Mouse (Mus musculus) myocyte (in vitro differentiated cells): Measurements from ENCODE around the gene Usp36. TPM values are rescaled to one million over a fixed set of nuclear protein-coding genes. Genes with fewer than 3 reads are reported as not detected.

Experiments
- H3K27me3 ChIP-seq: one replicate; pipeline ENCODE4 v1.6.1; 2011; ENCODE audit not compliant: control insufficient read depth, insufficient read depth, insufficient read length
- H3K36me3 ChIP-seq: one replicate; pipeline ENCODE4 v1.6.1; 2011; ENCODE audit not compliant: control insufficient read depth, insufficient read depth
- H3K4me2 ChIP-seq: one replicate; pipeline ENCODE4 v1.6.1; 2011; ENCODE audit warnings: low read depth, control low read depth
- H3K4me3 ChIP-seq: one replicate; pipeline ENCODE4 v1.5.1; 2011; ENCODE audit warnings: mild to moderate bottlenecking, control low read depth, moderate library complexity
- H3K79me2 ChIP-seq: one replicate; pipeline ENCODE4 v1.6.1; 2011; ENCODE audit not compliant: control insufficient read depth, insufficient read depth
- H3ac ChIP-seq: one replicate; pipeline ENCODE4 v1.6.1; 2011; ENCODE audit not compliant: control insufficient read depth, insufficient read length
- CEBPB ChIP-seq: IDR thresholded peaks from 2 replicates; pipeline ENCODE4 v1.6.1; 2011; ENCODE audit warnings: mild to moderate bottlenecking, moderate library complexity; ENCODE audit not compliant: poor library complexity, insufficient read depth, severe bottlenecking
- E2F4 ChIP-seq: IDR thresholded peaks from one replicate; pipeline ENCODE4 v1.6.1; 2011; ENCODE audit warnings: mild to moderate bottlenecking, control low read depth, moderate library complexity; ENCODE audit not compliant: insufficient read depth
- MAX ChIP-seq: IDR thresholded peaks from one replicate; pipeline ENCODE4 v1.6.1; 2011; ENCODE audit warnings: low read depth, mild to moderate bottlenecking, control low read depth
- MYOD1 ChIP-seq, 3 experiments: IDR thresholded peaks; one replicate each; pipeline ENCODE4 v1.6.1; 2011; ENCODE audit warnings: control low read depth in 2 of 3, low read depth in 2 of 3, mild to moderate bottlenecking in 2 of 3, moderate library complexity in 1 of 3; ENCODE audit not compliant: insufficient read length in 2 of 3, control insufficient read depth in 1 of 3
- MYOG ChIP-seq, 3 experiments: IDR thresholded peaks; one replicate each; pipeline ENCODE4 v1.6.1; 2011; ENCODE audit warnings: control low read depth in 2 of 3, low read depth in 2 of 3, mild to moderate bottlenecking in 2 of 3; ENCODE audit not compliant: insufficient read length in 2 of 3, control insufficient read depth in 1 of 3, insufficient read depth in 1 of 3
- POLR2A ChIP-seq: IDR thresholded peaks from one replicate; pipeline ENCODE4 v1.6.1; 2011; ENCODE audit warnings: low read depth, mild to moderate bottlenecking, control low read depth, moderate library complexity; ENCODE audit not compliant: insufficient read length
- POLR2AphosphoS2 ChIP-seq: IDR thresholded peaks from one replicate; pipeline ENCODE4 v1.6.1; 2011; ENCODE audit warnings: low read depth, control low read depth; ENCODE audit not compliant: insufficient read length
- REST ChIP-seq: IDR thresholded peaks from one replicate; pipeline ENCODE4 v1.6.1; 2011; ENCODE audit warnings: mild to moderate bottlenecking, control low read depth, moderate library complexity; ENCODE audit not compliant: insufficient read depth, insufficient read length
- SRF ChIP-seq: IDR thresholded peaks from one replicate; pipeline ENCODE4 v1.6.1; 2011; ENCODE audit warnings: low read depth; ENCODE audit not compliant: control insufficient read depth, insufficient read length
- TCF12 ChIP-seq: IDR thresholded peaks from one replicate; pipeline ENCODE4 v1.6.1; 2011; ENCODE audit warnings: mild to moderate bottlenecking, control low read depth; ENCODE audit not compliant: poor library complexity, insufficient read depth, severe bottlenecking
- TCF3 ChIP-seq: IDR thresholded peaks from one replicate; pipeline ENCODE4 v1.6.1; 2011; ENCODE audit warnings: low read depth, control low read depth; ENCODE audit not compliant: insufficient read length
- USF1 ChIP-seq: IDR thresholded peaks from one replicate; pipeline ENCODE4 v1.6.1; 2011; ENCODE audit warnings: low read depth, mild to moderate bottlenecking, control low read depth, moderate library complexity
- polyA plus RNA-seq: library from polyadenylated mRNA; unstranded; fragments of >200 nt; fragmentation: generic; extraction: Trizol; gene quantifications from one replicate; pipeline ENCODE4 v1.2.1, GENCODE M21; 2012; ENCODE audit warnings: missing spikeins

The Usp36 gene
- polyA plus RNA-seq, 1 experiment: 19.5 TPM

DNA sequence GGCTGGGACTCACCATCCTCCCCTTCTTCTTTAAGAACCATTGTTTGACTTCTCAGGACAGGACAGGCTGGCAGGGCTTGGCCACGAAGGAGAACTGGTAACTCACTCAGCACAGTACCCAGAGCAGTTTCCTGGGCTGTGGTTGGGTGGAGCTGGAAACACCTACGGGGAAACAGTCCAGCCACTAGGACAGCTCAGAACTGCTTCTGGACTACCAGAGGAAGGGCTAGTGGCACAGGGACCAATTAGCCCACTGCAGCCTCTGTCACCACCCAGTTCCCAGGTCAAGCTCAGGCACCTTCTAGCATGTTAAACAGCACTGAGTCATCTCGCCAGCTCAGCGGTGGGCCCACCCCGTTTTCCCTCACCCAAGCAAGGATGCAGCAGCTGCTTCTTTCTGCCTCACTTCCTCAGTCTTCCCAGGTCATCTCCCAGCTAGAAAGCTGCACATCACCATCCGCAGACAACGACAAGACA lies 77.4 kb downstream of the Usp36 start:
- Histone ChIP-seq H3K79me2 (peaks cover 26% of the 10 kb centered on the region), H3K27me3 (no peaks in the 10 kb centered on the region), H3K36me3 (no peaks in the 10 kb centered on the region), H3ac (no peak overlapping the region), H3K4me3 (peak overlapping the region; percentile 5), H3K4me2 (peak overlapping the region; percentile 71)
- TF ChIP-seq REST (no peak), MAX (no peak), MYOD1 (IDR thresholded peaks at IDR 0.05; ENCODE audit: control insufficient read depth in 1 of 3, insufficient read length in 2 of 3, low read depth in 2 of 3) (peak in 2 of 3 experiments; percentile 47 to 79), POLR2A (peak; percentile 22), CEBPB (no peak), SRF (no peak), E2F4 (no peak), MYOG (IDR thresholded peaks at IDR 0.05; ENCODE audit: control insufficient read depth in 1 of 3, insufficient read depth in 1 of 3, insufficient read length in 2 of 3, low read depth in 2 of 3) (peak in 1 of 3 experiments; percentile 55)

DNA sequence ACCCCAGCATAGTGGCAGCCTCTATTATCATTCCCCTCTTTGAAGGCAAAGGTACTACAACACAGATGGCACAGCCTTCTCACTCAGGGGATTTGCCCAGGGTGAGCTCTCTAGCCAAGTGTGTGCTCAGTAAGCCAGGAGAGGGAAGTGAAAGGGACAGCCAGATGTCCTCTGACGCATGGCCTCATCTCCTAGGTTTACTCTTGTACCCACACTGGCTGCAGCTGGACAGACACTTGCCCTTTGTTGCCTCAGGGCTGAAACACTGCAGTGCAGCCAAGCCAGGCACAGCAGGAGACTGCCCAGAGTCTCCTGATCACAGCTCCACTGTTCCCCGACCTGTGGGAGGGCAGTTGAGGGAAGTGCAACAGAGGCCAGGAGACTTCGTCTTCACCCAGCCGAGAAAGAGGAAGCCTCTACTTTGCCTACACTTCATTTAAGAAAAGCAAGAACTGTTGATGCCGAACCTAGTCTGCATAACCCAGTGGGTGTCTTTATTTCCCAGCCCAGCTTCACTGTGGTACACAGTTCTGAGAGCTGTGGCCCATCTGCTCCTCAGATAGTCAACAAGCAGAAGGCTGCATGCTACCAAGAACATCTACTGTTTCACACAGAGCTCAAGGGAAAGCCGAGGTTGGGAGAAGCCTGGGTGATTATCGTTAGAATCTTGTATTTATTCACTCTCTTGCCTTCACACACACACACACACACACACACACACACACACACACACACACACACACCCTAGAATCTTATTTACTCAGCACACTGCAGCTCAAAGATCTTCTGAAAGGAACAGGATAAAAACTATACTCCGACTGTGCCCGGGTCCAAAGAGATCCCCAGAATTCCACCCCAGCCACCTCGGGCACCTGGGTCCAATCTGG lies 78.1 kb downstream of the Usp36 start:
- no peaks in the 10 kb centered on the region for H3K36me3 ChIP-seq
- no peak overlapping the region for H3ac ChIP-seq
- H3K79me2 ChIP-seq: peaks cover 25% of the 10 kb centered on the region
- H3K27me3 ChIP-seq: no peaks in the 10 kb centered on the region
- peak overlapping the region; percentile 71 for H3K4me2 ChIP-seq
- TF ChIP-seq MYOG (IDR thresholded peaks at IDR 0.05; ENCODE audit: control insufficient read depth in 1 of 3, insufficient read depth in 1 of 3, insufficient read length in 2 of 3, low read depth in 2 of 3) (peak in 1 of 3 experiments; percentile 47), REST (no peak), CEBPB (peak; percentile 11; the same call in 1 of the 2 replicates), TCF12 (no peak), TCF3 (no peak), USF1 (no peak), POLR2A (no peak), SRF (no peak), MYOD1 (IDR thresholded peaks at IDR 0.05; ENCODE audit: control insufficient read depth in 1 of 3, insufficient read length in 2 of 3, low read depth in 2 of 3) (peak in 2 of 3 experiments; percentile 3 to 52), MAX (no peak), E2F4 (no peak), POLR2AphosphoS2 (no peak)
- H3K4me3 ChIP-seq: peak overlapping the region; percentile 5

DNA sequence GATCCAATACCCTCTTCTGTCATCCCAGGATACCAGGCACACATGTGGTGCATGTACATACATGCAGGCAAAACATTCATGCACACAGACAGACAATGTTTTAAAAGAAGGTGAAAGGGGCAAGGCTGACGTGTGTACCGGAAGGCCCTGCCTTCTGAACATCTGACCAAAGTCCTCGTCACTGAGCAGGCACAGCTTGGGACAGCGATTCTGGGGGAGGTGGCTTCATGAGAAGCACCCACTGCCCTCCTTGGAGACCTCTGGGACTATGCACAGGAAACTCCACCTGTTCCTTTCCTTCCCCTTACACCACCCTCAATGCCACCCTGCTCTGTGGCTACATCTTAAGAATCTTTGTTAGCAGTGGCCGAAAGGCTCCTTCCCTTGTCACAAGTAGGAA lies 79.1 kb downstream of the Usp36 start:
- Histone ChIP-seq H3K79me2 (peaks cover 33% of the 10 kb centered on the region), H3K4me2 (peak overlapping the region; percentile 71), H3K27me3 (no peaks in the 10 kb centered on the region), H3K36me3 (no peaks in the 10 kb centered on the region), H3K4me3 (no peak overlapping the region), H3ac (no peak overlapping the region)
- TF ChIP-seq TCF12: no peak
- no peak for TF ChIP-seq MYOG (IDR thresholded peaks at IDR 0.05; ENCODE audit: control insufficient read depth in 1 of 3, insufficient read depth in 1 of 3, insufficient read length in 2 of 3, low read depth in 2 of 3)
- no peak for TF ChIP-seq REST
- no peak for TF ChIP-seq E2F4
- TF ChIP-seq POLR2A: no peak
- TF ChIP-seq POLR2AphosphoS2: no peak
- TF ChIP-seq TCF3: no peak
- no peak for TF ChIP-seq MAX
- TF ChIP-seq MYOD1 (IDR thresholded peaks at IDR 0.05; ENCODE audit: control insufficient read depth in 1 of 3, insufficient read length in 2 of 3, low read depth in 2 of 3): no peak
- TF ChIP-seq CEBPB: no peak
- TF ChIP-seq SRF: no peak
- TF ChIP-seq USF1: no peak

DNA sequence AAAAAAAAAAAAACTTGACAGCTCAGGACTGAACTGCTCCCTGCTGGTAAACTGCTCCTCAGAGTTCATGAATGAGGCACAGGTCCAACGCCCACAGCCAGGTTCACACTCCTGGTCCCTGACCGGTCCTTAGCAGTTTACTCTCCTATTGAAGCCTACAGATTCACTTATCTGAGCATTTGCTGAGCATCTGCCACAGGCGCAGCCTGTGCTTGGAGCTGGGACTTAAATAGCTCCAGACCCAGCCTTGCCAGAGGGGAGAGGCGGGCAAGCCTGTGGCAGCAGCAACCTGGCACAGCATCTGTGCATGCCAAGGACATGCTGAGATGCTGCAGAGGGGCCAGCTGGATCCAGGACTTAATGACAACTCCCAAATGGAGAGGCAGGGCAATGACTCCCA lies 79.9 kb downstream of the Usp36 start:
- Histone ChIP-seq H3K36me3 (no peaks in the 10 kb centered on the region), H3K4me2 (no peak overlapping the region), H3K27me3 (no peaks in the 10 kb centered on the region), H3K79me2 (peaks cover 36% of the 10 kb centered on the region), H3ac (no peak overlapping the region), H3K4me3 (no peak overlapping the region)
- TF ChIP-seq MYOG (IDR thresholded peaks at IDR 0.05; ENCODE audit: control insufficient read depth in 1 of 3, insufficient read depth in 1 of 3, insufficient read length in 2 of 3, low read depth in 2 of 3): peak in 2 of 3 experiments; percentile 46 to 67
- no peak for TF ChIP-seq SRF
- no peak for TF ChIP-seq MAX
- TF ChIP-seq REST: no peak
- no peak for TF ChIP-seq CEBPB
- TF ChIP-seq POLR2AphosphoS2: no peak
- TF ChIP-seq MYOD1 (IDR thresholded peaks at IDR 0.05; ENCODE audit: control insufficient read depth in 1 of 3, insufficient read length in 2 of 3, low read depth in 2 of 3): peak in 2 of 3 experiments; percentile 30 to 48
- no peak for TF ChIP-seq USF1
- no peak for TF ChIP-seq E2F4
- TF ChIP-seq TCF3: no peak
- no peak for TF ChIP-seq TCF12
- TF ChIP-seq POLR2A: no peak

Other genes starting within 250 kb of the Usp36 start
- 0.16 TPM for gene Dnah17, start 159.6 kb downstream of the Usp36 start, polyA plus RNA-seq
- gene Cyth1, start 41.7 kb downstream of the Usp36 start, polyA plus RNA-seq: 16.1 TPM
- gene Cep295nl, start 52.3 kb upstream of the Usp36 start, polyA plus RNA-seq: 0.60 TPM
- 321 TPM for gene Timp2, start 65.5 kb upstream of the Usp36 start, polyA plus RNA-seq
- gene Lgals3bp, start 111.8 kb upstream of the Usp36 start, polyA plus RNA-seq: 16.4 TPM
- gene Cant1, start 128.8 kb upstream of the Usp36 start, polyA plus RNA-seq: 33.7 TPM
- 9.8 TPM for gene C1qtnf1, start 138.0 kb upstream of the Usp36 start, polyA plus RNA-seq
- gene Engase, start 186.6 kb upstream of the Usp36 start, polyA plus RNA-seq: 5.1 TPM